Mouse (Mus musculus): ENCODE data around the gene Mycbpap.
A peak's percentile ranks its signal among the peaks of the same experiment; 100 is the strongest.

The Mycbpap gene

DNA sequence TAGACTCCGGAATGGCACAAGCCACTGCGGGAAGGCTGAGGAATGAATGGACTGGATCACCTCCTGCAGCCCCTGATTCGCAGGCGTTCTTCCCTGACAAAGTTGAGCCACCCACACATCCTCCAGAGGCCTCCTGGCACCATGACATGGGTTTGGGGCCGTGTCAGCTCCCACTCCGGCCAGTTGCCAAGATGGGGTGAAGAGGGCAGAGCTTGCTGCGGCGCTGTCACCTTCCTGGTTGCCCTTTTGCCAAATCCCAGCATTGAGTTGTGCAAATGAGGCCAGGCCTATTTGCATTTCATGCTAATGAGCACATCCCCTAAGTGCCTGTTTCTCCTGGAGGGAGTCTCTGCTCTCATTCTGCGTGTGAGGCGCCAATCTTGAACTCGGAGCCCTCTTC is 45.8 kb downstream of the Mycbpap start:
- no peak for DNase-seq

DNA sequence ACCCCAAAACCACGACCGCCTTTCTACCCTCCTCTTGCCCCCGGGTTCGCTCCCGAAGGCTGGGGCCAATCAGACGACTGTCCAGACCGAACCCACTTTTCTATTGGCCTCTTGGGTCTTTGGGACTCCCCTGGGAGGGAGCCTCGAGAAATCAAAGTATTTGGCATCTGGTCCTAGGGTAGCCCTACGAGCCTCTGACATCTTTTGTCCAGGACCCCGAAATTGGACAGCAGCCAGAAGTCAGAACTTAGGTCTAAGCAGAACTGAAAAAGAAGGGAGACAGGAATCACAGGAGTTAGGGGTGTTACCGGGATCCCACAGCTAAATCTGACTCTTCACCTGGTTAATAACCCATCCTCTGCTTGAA is 47.0 kb downstream of the Mycbpap start:
- DNase-seq = no peak

- DNase-seq = peak; percentile 79
These were observed 47.6 kb downstream of the Mycbpap start, which contains the start of gene Cacna1g for GRCm38 (mm10) chr11:94473707-94474543. Cacna1g (minus strand) TSS chr11:94474198.

DNA sequence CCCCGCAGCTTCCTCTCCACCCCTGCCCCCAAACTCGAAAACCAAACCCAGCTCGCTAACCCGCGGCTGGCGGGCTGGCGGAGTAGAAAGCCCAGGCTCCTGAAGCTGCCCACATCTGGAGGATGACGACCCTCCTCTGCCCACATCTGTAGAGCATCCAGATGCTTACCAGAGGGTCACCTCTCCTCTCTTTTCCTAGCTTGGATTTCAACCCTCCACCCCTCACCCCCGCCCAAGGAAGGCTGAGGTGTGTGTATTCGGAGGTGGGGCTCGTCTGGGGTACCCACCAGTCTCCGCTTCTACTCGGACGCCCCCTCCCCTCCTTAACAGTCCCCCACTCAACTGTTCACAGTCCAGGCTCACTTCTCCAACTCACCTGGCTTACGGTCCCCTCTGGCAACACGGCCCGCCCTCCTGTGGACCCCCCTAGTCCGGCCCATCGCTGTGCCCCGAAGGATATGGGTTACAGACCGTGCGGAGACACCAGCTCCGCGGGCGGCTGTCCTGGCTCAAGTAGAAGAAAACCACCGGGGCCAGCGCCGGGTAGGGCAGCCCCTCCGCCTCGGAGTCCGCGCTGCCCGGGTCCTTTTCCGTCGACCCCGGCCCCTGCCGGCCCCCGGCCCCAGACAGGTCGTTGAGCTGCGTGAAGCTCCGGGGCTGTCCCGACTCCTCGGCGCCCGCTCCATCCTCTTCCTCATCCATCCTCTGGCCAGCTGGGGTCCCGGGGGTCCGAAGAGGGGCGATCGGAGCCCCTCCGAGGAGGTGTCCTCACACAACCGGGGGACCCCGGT is 48.4 kb downstream of the Mycbpap start:
- DNase-seq = no peak

DNA sequence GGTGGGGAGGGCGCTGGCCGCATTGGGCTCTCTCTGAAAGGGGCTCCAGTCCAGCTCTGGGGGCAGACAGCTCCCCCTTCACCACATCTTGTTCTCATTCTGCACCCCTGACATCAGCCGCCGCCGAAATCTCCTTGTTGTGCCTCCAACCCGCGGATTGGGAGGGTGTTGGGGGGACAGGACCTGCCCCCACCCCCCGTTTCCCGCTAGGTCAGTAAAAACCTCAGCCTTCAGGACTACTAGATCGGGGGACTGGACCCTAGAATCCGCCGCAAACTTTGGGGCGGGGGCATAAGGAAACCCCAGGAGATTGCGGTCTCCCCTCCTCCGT is 49.0 kb downstream of the Mycbpap start:
- no peak for DNase-seq

DNA sequence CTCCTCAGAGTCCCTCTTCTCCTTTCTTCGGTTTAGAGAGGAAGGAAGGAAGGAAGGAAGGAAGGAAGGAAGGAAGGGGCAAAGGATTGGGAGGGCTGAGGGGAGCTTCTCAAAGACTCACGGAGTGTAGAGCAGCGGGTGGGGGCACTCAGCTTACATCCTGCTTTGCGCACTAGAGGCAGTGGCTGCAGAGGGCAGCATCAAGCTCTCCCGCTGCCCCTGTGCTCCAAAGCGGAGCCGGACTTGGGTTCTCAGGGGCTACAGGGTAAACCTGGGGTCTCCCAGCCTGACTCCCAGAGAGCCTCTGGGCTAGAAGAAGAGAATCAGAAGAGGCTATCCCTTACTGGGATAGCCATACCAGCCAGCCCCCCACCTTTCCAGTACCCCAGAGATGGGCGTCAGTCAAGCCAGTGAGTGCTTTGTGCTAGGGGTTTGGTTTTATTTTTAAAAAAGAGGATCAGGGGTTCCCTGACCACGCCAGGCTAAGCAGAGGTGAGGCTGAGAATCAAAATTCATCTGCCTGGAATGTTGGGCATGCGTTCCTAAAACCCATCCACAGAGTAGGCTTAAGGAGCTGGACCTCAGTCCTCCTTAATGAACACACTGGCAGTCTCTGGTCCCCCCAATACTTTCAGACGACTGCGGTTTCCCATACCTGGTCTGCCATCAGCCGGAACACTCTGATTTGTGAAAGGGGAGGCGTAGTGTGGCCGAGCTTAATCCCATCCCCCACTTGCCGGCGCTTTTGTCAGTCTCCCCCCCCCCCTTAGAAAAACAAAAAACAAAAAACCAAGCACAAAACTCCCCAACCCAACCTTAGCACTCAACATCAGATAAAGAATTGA is 49.6 kb downstream of the Mycbpap start:
- no peak for DNase-seq

DNA sequence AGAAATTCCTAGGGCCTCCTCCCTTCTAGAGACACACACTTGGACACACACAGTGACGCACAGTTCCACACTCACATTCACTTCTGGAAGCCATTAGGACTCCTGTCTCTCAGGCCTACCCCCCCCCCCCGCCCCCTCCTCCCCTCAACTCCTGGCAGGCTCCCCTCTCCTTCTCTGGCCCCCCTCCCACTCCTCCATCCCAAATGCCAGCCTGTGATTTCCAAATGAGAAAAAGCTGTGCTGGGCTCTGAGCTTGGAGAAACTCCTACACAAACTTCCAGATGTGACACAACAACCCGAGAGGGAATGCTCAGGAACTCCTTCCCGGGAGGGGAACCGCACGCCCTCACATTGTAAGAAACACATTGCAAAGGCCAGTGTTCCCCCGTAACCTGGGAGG is 51.2 kb downstream of the Mycbpap start:
- no peak for DNase-seq

DNA sequence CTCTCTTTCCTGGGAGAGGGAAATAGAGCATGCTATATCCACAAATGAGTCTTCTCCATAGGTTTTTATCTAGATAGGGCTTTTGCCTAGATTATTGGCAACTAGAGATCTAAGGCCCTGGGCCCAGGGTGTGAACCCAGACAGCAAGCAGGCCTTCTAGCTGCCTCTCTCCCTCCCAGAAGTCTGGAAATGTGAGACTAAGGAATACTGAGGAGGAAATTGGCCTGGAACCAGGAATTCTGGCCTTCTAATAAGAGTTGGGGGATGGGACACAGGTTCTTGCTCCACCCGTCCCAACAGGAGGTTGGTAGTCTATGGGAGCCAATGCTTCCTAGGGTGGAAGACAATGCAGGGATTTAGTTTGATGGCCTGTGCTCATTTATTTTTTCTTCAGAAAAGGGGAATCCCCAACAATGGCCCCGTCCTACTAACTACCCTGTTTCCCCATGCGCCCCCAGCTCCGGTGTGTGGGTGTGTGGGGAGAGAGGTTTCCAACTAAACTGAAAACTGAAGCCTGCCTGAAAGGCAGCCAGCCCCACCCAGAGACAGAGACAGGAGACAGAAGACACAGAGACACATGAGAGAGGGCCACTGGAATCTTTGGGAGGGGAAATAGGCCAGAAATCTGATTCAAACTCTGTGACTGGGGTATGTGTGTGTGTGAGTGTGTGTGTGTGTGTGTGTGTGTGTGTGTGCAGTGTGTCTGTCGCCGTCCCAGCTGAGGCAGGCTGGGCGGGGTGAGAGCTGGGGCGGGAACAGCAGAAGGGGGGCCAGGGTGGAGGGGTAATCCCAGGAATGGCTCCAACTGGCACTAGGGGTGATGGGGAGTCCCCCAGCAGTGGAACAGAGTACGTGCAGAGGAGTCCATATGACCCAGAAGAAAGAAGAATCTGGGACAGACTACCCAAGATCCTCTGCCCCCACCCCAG is 52.1 kb downstream of the Mycbpap start:
- no peak for DNase-seq

- DNase-seq = no peak
These were observed 52.9 kb downstream of the Mycbpap start for GRCm38 (mm10) chr11:94468582-94469064.

DNA sequence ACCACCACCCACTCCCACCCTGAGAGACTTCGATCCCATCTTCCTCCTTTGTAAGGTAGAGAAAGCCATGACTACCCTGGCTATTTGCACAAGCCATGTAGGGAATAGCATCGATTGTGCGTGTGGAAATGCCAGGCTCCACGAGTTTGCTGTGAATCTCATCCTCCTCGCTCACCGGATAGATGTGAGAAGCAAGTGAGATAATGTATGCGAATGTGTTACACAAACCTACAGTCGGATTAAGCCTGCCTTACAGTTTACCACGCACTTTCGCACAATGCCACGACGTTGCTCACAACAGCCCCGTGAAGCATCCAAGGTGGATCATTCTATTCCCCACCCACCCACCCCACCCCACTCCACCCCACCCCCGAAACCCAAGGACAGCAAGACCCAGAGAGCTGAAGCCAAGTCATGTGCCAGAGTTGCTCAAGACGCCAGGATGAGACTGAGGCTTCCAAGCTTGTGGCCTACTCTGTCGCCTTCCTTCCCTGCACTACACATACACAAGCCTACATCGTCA is 55.1 kb downstream of the Mycbpap start:
- no peak for DNase-seq

DNA sequence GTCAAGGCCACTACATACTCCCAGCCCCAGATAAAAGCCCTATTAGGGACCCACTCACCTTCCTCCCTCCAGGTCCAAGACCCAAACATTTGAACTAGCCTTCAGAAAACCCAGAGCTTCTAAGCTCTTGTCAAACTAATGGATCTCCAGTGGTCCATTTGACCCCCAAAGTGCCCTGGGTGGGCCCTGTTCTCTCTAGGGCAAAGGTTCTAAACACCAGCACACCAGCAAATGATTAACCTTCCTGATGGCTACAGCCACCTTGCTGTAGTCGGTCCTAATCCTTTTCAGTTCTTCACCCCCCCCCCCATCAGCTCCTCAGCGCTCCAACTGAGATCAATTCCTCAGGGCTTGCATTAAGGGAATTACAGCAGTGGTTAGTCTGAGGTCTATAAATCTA is 57.4 kb downstream of the Mycbpap start:
- peak; percentile 66 for DNase-seq

DNA sequence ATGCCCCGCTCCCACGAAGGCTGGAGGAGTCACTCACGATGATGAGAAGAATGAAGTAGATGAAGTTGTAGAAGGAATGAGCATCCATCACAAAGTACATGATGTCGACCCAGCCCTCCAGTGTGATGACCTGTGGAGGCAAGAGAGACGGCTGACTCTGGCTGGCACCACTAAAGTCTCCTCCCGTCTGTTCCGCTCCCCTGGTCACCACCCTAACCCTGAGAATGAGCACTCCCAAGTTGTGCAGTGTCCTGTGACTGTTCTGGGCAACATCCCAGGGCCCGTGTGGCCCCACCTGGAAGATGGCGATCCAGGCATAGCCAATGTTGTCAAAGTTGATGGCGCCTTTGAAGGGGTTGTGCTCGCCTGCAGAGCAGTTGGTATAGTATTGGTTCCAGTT is 59.7 kb downstream of the Mycbpap start:
- peak; percentile 81 for DNase-seq

GRCm38 (mm10) chr11:94457001-94457400 is 64.5 kb downstream of the Mycbpap start:
- DNase-seq = no peak

DNA sequence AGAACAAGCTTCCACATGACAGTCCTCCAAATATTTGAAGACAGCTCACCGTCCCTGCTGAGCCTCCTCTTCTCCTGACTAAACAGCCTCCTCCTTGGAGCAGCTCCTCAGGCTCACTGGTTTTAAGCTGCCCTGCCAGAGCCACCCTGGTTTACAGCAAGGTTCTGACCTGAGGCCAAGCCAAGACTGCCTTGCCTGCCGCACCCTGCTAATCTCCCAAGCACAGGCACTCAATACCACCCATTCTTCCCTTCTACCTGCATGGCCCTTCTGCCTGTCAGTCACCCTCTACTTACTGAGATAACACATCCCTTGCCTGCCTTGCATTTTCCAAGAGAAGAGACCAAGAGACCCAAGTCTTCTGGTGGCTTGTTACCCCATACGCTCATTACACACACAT is 65.2 kb downstream of the Mycbpap start:
- DNase-seq = no peak

DNA sequence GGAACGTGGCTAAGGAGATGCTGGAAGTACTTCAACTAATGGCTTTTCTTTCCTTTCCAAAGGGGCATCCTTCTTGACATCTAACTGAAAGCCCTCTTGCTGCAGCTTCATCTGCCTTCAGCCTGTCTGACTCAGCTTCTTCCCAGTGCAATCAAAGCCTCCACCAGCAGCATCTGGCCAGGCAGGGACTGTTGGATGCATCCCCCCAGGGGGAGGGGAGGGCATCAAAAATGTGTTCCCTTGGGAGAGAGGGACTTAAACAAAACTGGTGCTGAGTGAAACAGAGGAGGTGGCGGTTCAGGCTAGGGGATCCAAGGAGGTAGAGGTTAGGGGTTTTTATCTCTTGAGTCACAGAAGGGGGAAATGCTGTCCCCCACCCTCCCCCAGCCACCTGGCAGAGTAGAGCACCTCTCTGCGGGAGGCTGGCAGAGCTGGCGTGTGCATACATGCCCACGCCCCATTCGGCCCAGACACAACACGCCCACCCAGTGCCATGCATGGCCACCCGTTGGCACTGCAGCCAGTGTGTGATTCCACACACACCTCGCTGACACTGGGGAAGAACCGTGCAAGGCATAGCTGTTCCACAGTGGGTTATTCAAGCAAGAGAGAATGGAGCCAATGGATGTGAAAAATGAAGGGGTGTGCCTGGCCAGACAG is 66.3 kb downstream of the Mycbpap start:
- DNase-seq = no peak

DNA sequence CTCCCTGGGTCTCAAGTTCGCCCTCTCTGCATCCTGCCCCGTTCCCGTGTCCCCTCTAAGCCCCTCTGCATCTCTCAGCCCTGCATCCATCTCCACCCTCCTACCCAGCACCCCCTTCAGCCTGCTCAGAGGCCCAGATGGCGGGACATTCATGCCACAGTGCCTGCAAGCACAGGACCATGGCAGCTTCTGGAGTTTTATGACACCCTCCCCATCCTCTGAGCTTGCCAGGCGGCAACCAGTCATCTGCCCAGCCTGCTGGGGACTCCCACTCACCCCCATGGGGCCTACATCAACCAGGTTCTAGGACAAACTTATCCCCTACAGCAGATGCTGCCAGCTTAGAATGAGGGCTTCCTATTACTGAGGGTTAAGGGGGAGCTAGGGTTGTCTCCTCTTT is 66.8 kb downstream of the Mycbpap start:
- DNase-seq = no peak
